Mouse (Mus musculus) forebrain, embryonic 16.5 days (tissue): ENCODE measurements at regions not wholly inside any gene's neighbourhood (a gene's known extent, or its start where the extent isn't known, plus 50 kb on each side); places are given as distances from the start of the nearest gene placed in this dataset.
"Not testable (repeated sequence)": the region's sequence is repeated elsewhere in the genome, so short reads cannot be mapped to it uniquely, and the experiment has no call there.

ENCODE experiments used
- ATAC-seq: fragments of 200-750 bp; cut with Nextera tagmentation; 2 replicates; pipeline ENCODE4 v1.8.0; 2017; ENCODE audit warnings: mild to moderate bottlenecking, moderate library complexity
- H3K27ac ChIP-seq: fragments of 300-500 bp; sonication (generic); 2 replicates; pipeline ENCODE4 v1.5.1; 2014; ENCODE audit warnings: low read length, control low read depth
- H3K27me3 ChIP-seq: fragments of 300-500 bp; sonication (generic); replicated peaks from 2 replicates; pipeline ENCODE4 v1.6.1; 2014; ENCODE audit warnings: low read length; ENCODE audit not compliant: control insufficient read depth, insufficient read depth
- H3K36me3 ChIP-seq: fragments of 300-500 bp; sonication (generic); 2 replicates; pipeline ENCODE4 v1.6.1; 2014; ENCODE audit not compliant: control insufficient read depth, insufficient read depth
- H3K4me1 ChIP-seq: fragments of 300-500 bp; sonication (generic); replicated peaks from 2 replicates; pipeline ENCODE4 v1.6.1; 2014; ENCODE audit warnings: low read length; ENCODE audit not compliant: control insufficient read depth, insufficient read depth
- H3K4me2 ChIP-seq: fragments of 300-500 bp; sonication (generic); 2 replicates; pipeline ENCODE4 v1.6.1; 2014; ENCODE audit warnings: mild to moderate bottlenecking, low read length, control low read depth
- H3K4me3 ChIP-seq: fragments of 300-500 bp; sonication (generic); replicated peaks from 2 replicates; pipeline ENCODE4 v1.5.1; 2014; ENCODE audit warnings: mild to moderate bottlenecking, low read length, control low read depth
- H3K9ac ChIP-seq: fragments of 300-500 bp; sonication (generic); replicated peaks from 2 replicates; pipeline ENCODE4 v1.6.1; 2014; ENCODE audit warnings: low read depth, low read length, control low read depth
- H3K9me3 ChIP-seq: fragments of 300-500 bp; sonication (generic); 2 replicates; pipeline ENCODE4 v1.6.1; 2016; ENCODE audit warnings: low read length; ENCODE audit not compliant: control insufficient read depth
- WGBS: fragments of 180-500 bp; shearing (Covaris S2); extraction: QIAGEN DNeasy Blood & Tissue Kit; methylation state at CpG from one replicate; pipeline ENCODE4 v1.1.7; 2014; 5-methylcytosine and 5-hydroxymethylcytosine counted together

- Histone ChIP-seq H3K36me3 (no peaks in the 10 kb centered on the region), H3K4me1 (no peaks in the 10 kb centered on the region), H3K4me2 (no peak overlapping the region), H3K9ac (no peak overlapping the region), H3K9me3 (no peaks in the 10 kb centered on the region), H3K4me3 (no peak overlapping the region), H3K27ac (no peak overlapping the region), H3K27me3 (no peaks in the 10 kb centered on the region)
- 96% methylated on average over 1 of the region's 1 CpGs for WGBS
- no peak for ATAC-seq
Observed at GRCm38 (mm10) chr4:93598474-93598873, 263.2 kb upstream of the Tusc1 start.

- 93% methylated on average over 1 of the region's 1 CpGs for WGBS
- Histone ChIP-seq H3K36me3 (no peaks in the 10 kb centered on the region), H3K27me3 (no peaks in the 10 kb centered on the region), H3K4me3 (no peak overlapping the region), H3K4me1 (no peaks in the 10 kb centered on the region), H3K4me2 (no peak overlapping the region), H3K9me3 (no peaks in the 10 kb centered on the region), H3K27ac (no peak overlapping the region), H3K9ac (no peak overlapping the region)
- ATAC-seq, result no peak
Observed at GRCm38 (mm10) chr4:93584328-93584727, 249.0 kb upstream of the Tusc1 start.

GRCm38 (mm10) chr4:93583670-93584303 lies 248.5 kb upstream of the Tusc1 start:
- H3K27me3 ChIP-seq, result no peaks in the 10 kb centered on the region
- H3K9me3 ChIP-seq, result no peaks in the 10 kb centered on the region
- no peak for ATAC-seq
- no peak overlapping the region for H3K4me3 ChIP-seq
- no peak overlapping the region for H3K27ac ChIP-seq
- no peak overlapping the region for H3K4me2 ChIP-seq
- WGBS, result 76% methylated on average over 4 of the region's 4 CpGs
- H3K36me3 ChIP-seq, result no peaks in the 10 kb centered on the region
- H3K9ac ChIP-seq, result no peak overlapping the region
- H3K4me1 ChIP-seq, result no peaks in the 10 kb centered on the region

- no peak overlapping the region for H3K27ac ChIP-seq
- no peaks in the 10 kb centered on the region for H3K4me1 ChIP-seq
- WGBS, result 90% methylated on average over 5 of the region's 5 CpGs
- H3K9ac ChIP-seq, result no peak overlapping the region
- H3K9me3 ChIP-seq, result no peaks in the 10 kb centered on the region
- no peak overlapping the region for H3K4me3 ChIP-seq
- no peaks in the 10 kb centered on the region for H3K36me3 ChIP-seq
- H3K27me3 ChIP-seq, result no peaks in the 10 kb centered on the region
- no peak for ATAC-seq
- no peak overlapping the region for H3K4me2 ChIP-seq
Observed at GRCm38 (mm10) chr4:93579343-93579742, 244.0 kb upstream of the Tusc1 start.

- H3K9ac ChIP-seq, result no peak overlapping the region
- ATAC-seq, result peak; percentile 40; the same call in 1 of the 2 replicates
- no peaks in the 10 kb centered on the region for H3K36me3 ChIP-seq
- no peaks in the 10 kb centered on the region for H3K27me3 ChIP-seq
- H3K4me2 ChIP-seq, result no peak overlapping the region
- WGBS, result 76% methylated on average over 5 of the region's 5 CpGs
- H3K9me3 ChIP-seq, result no peaks in the 10 kb centered on the region
- H3K4me1 ChIP-seq, result no peaks in the 10 kb centered on the region
- H3K27ac ChIP-seq, result no peak overlapping the region
- no peak overlapping the region for H3K4me3 ChIP-seq
Observed at GRCm38 (mm10) chr4:93567487-93568259, 232.4 kb upstream of the Tusc1 start.

- no peaks in the 10 kb centered on the region for H3K4me1 ChIP-seq
- 92% methylated on average over 5 of the region's 5 CpGs for WGBS
- no peak for ATAC-seq
- H3K4me3 ChIP-seq, result no peak overlapping the region
- H3K9ac ChIP-seq, result no peak overlapping the region
- no peaks in the 10 kb centered on the region for H3K27me3 ChIP-seq
- no peaks in the 10 kb centered on the region for H3K9me3 ChIP-seq
- H3K36me3 ChIP-seq, result no peaks in the 10 kb centered on the region
- no peak overlapping the region for H3K4me2 ChIP-seq
- no peak overlapping the region for H3K27ac ChIP-seq
Observed at GRCm38 (mm10) chr4:93555787-93556760, 220.8 kb upstream of the Tusc1 start.

GRCm38 (mm10) chr4:93555181-93555580 lies 219.9 kb upstream of the Tusc1 start:
- H3K4me1 ChIP-seq, H3K36me3 ChIP-seq, H3K9me3 ChIP-seq, H3K27ac ChIP-seq, H3K9ac ChIP-seq, ATAC-seq, H3K4me2 ChIP-seq, H3K4me3 ChIP-seq, H3K27me3 ChIP-seq: not testable (repeated sequence)
- WGBS, result 87% methylated on average over 2 of the region's 2 CpGs

- no peak for ATAC-seq
- no peak overlapping the region for H3K4me3 ChIP-seq
- H3K36me3 ChIP-seq, result no peaks in the 10 kb centered on the region
- 84% methylated on average over 4 of the region's 4 CpGs for WGBS
- H3K4me2 ChIP-seq, result no peak overlapping the region
- H3K9me3 ChIP-seq, result no peaks in the 10 kb centered on the region
- H3K27ac ChIP-seq, result no peak overlapping the region
- no peak overlapping the region for H3K9ac ChIP-seq
- no peaks in the 10 kb centered on the region for H3K4me1 ChIP-seq
- no peaks in the 10 kb centered on the region for H3K27me3 ChIP-seq
Observed at GRCm38 (mm10) chr4:93552489-93553160, 217.3 kb upstream of the Tusc1 start.

GRCm38 (mm10) chr4:93551086-93551485 lies 215.8 kb upstream of the Tusc1 start:
- Histone ChIP-seq H3K4me1 (no peaks in the 10 kb centered on the region), H3K4me2 (no peak overlapping the region), H3K27me3 (no peaks in the 10 kb centered on the region), H3K9me3 (no peaks in the 10 kb centered on the region), H3K36me3 (no peaks in the 10 kb centered on the region), H3K4me3 (no peak overlapping the region), H3K27ac (no peak overlapping the region), H3K9ac (no peak overlapping the region)
- peak; percentile 85 for ATAC-seq
